Comparison of ENCODE assay signal across 9 mouse cellular contexts in the genomic region with DNA sequence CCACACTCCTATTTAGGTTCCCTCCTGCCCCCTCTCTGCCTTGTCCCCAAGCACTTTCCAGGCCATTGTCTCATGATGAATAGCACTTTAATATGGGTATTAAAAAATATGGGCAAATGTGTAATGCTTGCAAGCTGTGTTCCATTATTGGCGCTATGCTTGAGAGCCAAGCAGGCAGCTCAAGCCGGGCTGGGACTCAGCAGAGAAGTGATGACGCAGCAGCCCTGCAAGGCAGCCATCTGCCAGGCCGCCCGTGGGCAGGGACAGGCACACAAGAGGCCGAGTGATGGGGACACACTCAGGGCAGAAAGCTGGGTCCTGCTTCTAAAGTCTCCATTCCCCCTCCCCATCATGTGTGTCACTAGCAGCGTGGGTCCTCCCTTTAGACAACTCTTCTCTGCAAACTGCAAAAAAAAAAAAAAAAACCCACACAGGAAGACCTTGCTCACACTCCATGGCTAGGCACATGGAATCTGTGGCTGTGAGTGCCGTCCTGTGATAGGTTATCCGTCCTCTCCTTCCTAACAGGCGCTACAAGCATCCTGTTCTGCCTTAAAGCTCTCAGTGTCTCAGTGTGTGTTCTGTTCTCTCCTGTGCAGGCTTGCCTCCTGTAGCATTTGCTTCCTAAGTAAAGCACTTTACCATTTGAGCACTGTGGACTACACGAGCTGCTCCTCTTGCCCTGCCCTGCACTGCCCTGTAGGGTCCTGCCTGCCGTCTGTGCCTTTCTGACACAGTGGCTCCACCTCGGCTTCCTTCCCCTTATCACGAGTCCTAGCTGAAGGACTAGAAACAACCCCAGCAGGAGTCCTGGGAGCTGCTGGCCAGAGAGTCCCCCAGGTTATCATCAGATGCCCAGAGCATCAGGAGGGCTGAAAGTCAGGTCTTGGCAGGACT. TPM values are rescaled to one million over a fixed set of nuclear protein-coding genes. Genes with fewer than 3 reads are reported as not detected.
DNase-seq lines count a peak whose midpoint lies in the region; ATAC-seq lines count a peak whose summit lies in the region.
"Had no signal": no experiment of that assay in that cellular context is flagged by ENCODE, and none has a peak within 500 bp of the region (broad histone marks: within the 10 kb centered on the region; RNA-seq: fewer than 3 reads in every experiment).

No protein-coding gene starts in this region.

- no peaks in the 10 kb centered on the region for H3K27me3 ChIP-seq in heart, embryonic 15.5 days

- no peak for ATAC-seq in heart, embryonic 15.5 days (replicated peaks; ENCODE audit: insufficient number of reproducible peaks, insufficient read depth, low FRiP score, low read depth)

- H3K4me1 ChIP-seq in heart, embryonic 15.5 days (replicated peaks), result peaks cover 65% of the 10 kb centered on the region

- no peak overlapping the region for H3K4me2 ChIP-seq in heart, embryonic 15.5 days

- DNase-seq in heart, adult 9 months (ENCODE audit: low spot score in 2 of 2), result no peak
- peak; percentile 97 for DNase-seq in brain, adult 2 months (ENCODE audit: low read depth, low spot score)
- peak; percentile 85 for DNase-seq in cerebellum, adult 8-10 months
- DNase-seq in layer of hippocampus, postnatal 36 days, result peak; percentile 60 to 69
- DNase-seq in urinary bladder, postnatal 14 days (ENCODE audit: low spot score), result no peak
- no peak for DNase-seq in gastrocnemius, adult 18-20 months (ENCODE audit: low spot score)
- DNase-seq in frontal cortex, postnatal 10 days (ENCODE audit: low spot score in 2 of 2), result no peak
- DNase-seq: gastrocnemius, postnatal 10 days had no signal

- H3K9ac ChIP-seq in heart, embryonic 15.5 days, result no peak overlapping the region

- 49% methylated on average over 14 of the region's 14 CpGs for WGBS in heart, embryonic 15.5 days

- H3K9me3 ChIP-seq in heart, embryonic 15.5 days (replicated peaks), result no peaks in the 10 kb centered on the region

- H3K4me3 ChIP-seq in heart, embryonic 15.5 days, result no peak overlapping the region

- H3K27ac ChIP-seq in heart, embryonic 15.5 days, result peak overlapping the region; percentile 25

- H3K36me3 ChIP-seq in heart, embryonic 15.5 days, result no peaks in the 10 kb centered on the region

RNA-seq across cellular contexts. Expression of a gene that starts 15.6 kb away (rescaled TPM):
- polyA plus RNA-seq in heart, embryonic 15.5 days (2015; fragmentation: Nextera tagmentation; extraction: Ambion mirVana), result 10.1 and 15.7 TPM in 2 replicates
- 100 to 1,000 TPM; 218 to 225 TPM for total RNA-seq in layer of hippocampus, postnatal 36 days (2021)
- total RNA-seq in gastrocnemius, adult 18-20 months (2021), result 100 to 1,000 TPM; 104 to 126 TPM

Comparison
In these comparisons a context has a peak if more than half of its experiments do, and no peak if none do; other contexts are left out.
1. DNase-seq: peak in brain, adult 2 months (single experiment), cerebellum, adult 8-10 months (single experiment) and layer of hippocampus, postnatal 36 days (2 of 2); none in heart, adult 9 months (0 of 2), urinary bladder, postnatal 14 days (single experiment), gastrocnemius, adult 18-20 months (single experiment) and frontal cortex, postnatal 10 days (0 of 2).